Mouse (Mus musculus) limb, embryonic 13.5 days (tissue): ENCODE measurements around the gene Sae1. TPM values are rescaled to one million over a fixed set of nuclear protein-coding genes. Genes with fewer than 3 reads are reported as not detected.
A peak's percentile ranks its signal among the peaks of the same experiment; 100 is the strongest.
"Not testable (repeated sequence)": the region's sequence is repeated elsewhere in the genome, so short reads cannot be mapped to it uniquely, and the experiment has no call there.

Experiments used
- ATAC-seq: fragments of 200-750 bp; cut with Nextera tagmentation; 2 replicates; pipeline ENCODE4 v1.8.0; 2017; ENCODE audit warnings: low read depth, moderate number of reproducible peaks, moderate TSS enrichment; ENCODE audit not compliant: low FRiP score
- H3K27ac ChIP-seq: fragments of 300-500 bp; sonication (generic); 2 replicates; pipeline ENCODE4 v1.5.1; 2015; ENCODE audit warnings: inconsistent platforms, mild to moderate bottlenecking, moderate library complexity
- H3K27me3 ChIP-seq: fragments of 300-500 bp; sonication (generic); 2 replicates; pipeline ENCODE4 v1.6.1; 2015; ENCODE audit warnings: mild to moderate bottlenecking, inconsistent platforms
- H3K36me3 ChIP-seq: fragments of 300-500 bp; sonication (generic); 2 replicates; pipeline ENCODE4 v1.6.1; 2015; ENCODE audit warnings: inconsistent platforms, mild to moderate bottlenecking, moderate library complexity
- H3K4me1 ChIP-seq: fragments of 300-500 bp; sonication (generic); 2 replicates; pipeline ENCODE4 v1.6.1; 2015; ENCODE audit warnings: inconsistent platforms
- H3K4me2 ChIP-seq: fragments of 300-500 bp; sonication (generic); replicated peaks from 2 replicates; pipeline ENCODE4 v1.6.1; 2015; ENCODE audit warnings: inconsistent platforms, mild to moderate bottlenecking, moderate library complexity
- H3K4me3 ChIP-seq: fragments of 300-500 bp; sonication (generic); 2 replicates; pipeline ENCODE4 v1.5.1; 2015; ENCODE audit warnings: moderate library complexity, mild to moderate bottlenecking, inconsistent platforms
- H3K9ac ChIP-seq: fragments of 300-500 bp; sonication (generic); 2 replicates; pipeline ENCODE4 v1.6.1; 2015; ENCODE audit warnings: mild to moderate bottlenecking, inconsistent platforms
- H3K9me3 ChIP-seq: fragments of 300-500 bp; sonication (generic); 2 replicates; pipeline ENCODE4 v1.6.1; 2016; ENCODE audit warnings: inconsistent platforms
- WGBS: fragments of 180-500 bp; shearing (Covaris S2); methylation state at CpG from one replicate; pipeline ENCODE4 v1.1.7; 2015; 5-methylcytosine and 5-hydroxymethylcytosine counted together
- polyA plus RNA-seq: library from polyadenylated mRNA; unstranded; fragments of >200 nt; fragmentation: Nextera tagmentation; extraction: Ambion mirVana; gene quantifications from 2 replicates; pipeline ENCODE4 v1.2.1, GENCODE M21; 2015

Gene Sae1
- polyA plus RNA-seq, 1 experiment from 2014 or later, result 359 TPM

DNA sequence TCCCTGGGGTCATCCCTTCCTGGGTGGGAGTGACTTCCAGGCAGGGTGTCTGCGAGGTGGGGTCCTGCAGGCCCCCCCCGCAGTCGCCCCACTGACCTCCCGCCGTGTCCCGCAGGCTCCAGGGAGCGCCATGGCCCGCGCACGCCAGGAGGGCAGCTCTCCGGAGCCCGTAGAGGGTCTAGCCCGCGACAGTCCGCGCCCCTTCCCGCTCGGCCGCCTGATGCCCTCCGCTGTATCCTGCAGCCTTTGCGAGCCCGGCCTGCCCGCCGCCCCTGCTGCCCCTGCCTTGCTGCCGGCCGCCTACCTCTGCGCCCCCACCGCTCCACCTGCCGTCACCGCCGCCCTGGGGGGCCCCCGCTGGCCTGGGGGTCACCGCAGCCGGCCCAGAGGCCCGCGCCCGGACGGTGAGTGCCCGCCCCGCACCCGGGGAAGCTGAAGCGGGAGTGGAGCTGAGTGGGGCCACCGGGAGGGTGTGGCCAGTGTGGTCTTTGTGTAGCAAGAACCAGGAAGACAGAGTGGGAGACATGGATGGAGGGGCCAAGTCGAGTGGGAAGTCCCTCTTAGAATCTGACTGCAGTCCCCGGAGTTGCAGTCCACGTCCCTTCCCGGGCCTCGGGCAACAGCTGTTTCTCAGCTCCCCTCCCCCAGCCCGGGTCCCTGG, 75.5 kb downstream of the Sae1 start:
- H3K4me1 ChIP-seq, result peaks cover 59% of the 10 kb centered on the region

DNA sequence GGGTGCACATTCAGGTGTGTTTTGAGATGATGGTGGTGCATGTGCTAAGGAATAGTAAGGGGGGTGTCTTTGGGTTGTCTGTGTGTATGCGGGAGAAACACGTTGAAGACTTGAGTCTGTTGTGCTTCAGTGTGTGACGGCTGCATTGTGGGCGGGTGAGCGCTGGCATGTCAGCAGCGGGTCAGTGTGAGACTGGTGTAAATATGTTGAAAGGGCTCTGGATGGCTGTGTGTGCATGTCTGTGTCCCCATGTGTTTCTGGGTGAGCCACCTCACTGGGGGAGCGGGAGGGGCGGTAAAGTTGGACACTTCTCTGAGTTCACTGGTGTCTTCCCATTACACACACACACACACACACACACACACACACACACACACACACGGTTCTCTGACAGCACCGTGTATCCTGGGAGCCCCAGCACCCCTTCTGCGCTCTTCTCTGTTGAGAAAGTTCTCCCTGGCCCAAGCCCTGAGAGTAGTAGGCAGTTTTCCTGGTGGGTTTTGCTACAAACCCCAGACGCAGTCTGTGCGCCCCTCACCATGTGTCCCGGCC, 76.1 kb downstream of the Sae1 start:
- H3K36me3 ChIP-seq, result no peaks in the 10 kb centered on the region
- H3K4me3 ChIP-seq, result peak overlapping the region; percentile 67
- H3K4me1 ChIP-seq, result peaks cover 59% of the 10 kb centered on the region
- 4% methylated on average over 13 of the region's 14 CpGs for WGBS
- peak overlapping the region; percentile 100 for H3K4me2 ChIP-seq
- ATAC-seq, result no peak
- no peaks in the 10 kb centered on the region for H3K9me3 ChIP-seq
- peak overlapping the region; percentile 69; the same call in 1 of the 2 replicates for H3K27ac ChIP-seq
- H3K27me3 ChIP-seq, result peaks cover 32% of the 10 kb centered on the region
- H3K9ac ChIP-seq, result peak overlapping the region; percentile 81

More for the DNA sequence above, 75.5 kb downstream of the Sae1 start:
- peaks cover 32% of the 10 kb centered on the region for H3K27me3 ChIP-seq
- ATAC-seq, result no peak
- H3K4me2 ChIP-seq, result peak overlapping the region; percentile 100
- H3K36me3 ChIP-seq, result peaks cover 5% of the 10 kb centered on the region; the same call in 1 of the 2 replicates
- H3K4me3 ChIP-seq, result peak overlapping the region; percentile 67
- H3K9me3 ChIP-seq, result no peaks in the 10 kb centered on the region
- under 1% methylated on average over 49 of the region's 49 CpGs for WGBS
- H3K27ac ChIP-seq, result peak overlapping the region; percentile 69; the same call in 1 of the 2 replicates
- peak overlapping the region; percentile 81 for H3K9ac ChIP-seq

DNA sequence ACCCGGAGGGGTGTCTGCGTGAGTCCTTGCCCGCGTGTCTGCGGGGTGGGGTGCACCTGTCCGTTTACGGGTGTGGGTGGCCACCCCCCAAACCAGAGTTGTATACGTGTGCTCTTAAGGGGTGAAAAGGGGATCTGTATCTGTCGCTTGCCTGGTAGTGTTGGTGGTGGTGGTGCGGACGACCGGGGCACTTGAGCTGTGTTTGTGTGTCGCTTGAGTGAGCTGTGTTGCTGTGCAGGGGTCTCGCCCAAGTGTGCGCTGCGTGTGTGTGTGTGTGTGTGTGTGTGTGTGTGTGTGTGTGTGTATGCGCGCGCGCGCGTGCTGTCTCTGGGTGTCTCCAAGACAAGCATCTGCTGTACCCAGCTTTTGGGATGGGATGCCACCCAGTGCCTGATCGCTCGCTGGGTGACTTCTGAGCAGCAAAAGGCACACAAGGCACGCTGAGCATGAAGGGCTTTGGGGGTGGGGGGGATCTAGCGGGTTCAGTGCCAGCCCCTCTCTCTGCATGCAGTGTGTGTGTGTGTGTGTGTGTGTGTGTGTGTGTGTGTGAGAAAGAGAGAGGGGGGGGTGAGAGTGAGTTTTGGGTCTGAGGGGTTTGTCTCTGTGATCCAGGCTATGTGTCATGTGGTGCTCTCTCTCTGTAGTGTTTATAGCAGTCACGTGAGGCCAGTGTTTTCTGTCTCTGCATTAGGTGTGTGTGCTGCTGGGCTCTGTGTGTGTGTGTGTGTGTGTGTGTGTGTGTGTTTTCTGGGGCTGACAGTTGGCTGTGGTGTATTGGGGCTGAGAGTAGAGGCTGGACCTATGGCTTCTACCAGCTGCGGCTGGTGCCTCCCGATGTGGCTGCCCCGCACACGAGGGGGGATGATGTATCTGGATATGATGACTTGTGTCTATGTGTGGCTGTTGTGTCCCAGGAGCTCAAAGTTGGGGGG, 76.8 kb downstream of the Sae1 start:
- under 1% methylated on average over 29 of the region's 31 CpGs for WGBS
- no peak for ATAC-seq

DNA sequence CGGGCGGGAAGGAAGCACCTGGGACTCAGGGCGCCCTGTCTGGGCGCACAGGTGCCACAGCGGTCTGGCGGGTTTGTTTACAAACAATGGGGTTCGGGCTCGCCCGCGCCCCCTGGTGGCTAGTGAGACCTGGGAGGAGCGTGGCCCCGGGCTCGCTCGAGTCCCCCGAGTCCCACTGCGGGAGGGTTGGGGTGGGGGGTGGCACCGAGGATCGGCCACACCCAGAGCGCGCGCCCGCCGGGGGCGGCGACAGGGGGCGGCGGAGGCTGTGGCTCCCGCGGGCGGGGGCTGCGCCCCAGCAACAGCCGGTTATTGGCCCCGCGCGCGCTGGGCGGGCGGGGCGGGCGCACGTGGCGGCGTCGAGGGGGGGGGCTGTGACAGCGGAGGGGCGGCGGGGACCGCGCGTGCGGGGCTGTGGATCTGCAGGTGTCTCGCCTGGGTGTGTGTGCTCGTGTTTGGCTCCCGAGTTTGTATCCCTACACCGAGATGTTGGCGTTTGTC, 77.5 kb downstream of the Sae1 start:
- Histone ChIP-seq H3K27me3 (peaks cover 32% of the 10 kb centered on the region), H3K36me3 (no peaks in the 10 kb centered on the region), H3K27ac (peak overlapping the region; percentile 6; the same call in 1 of the 2 replicates), H3K9ac (peak overlapping the region; percentile 68), H3K9me3 (no peaks in the 10 kb centered on the region), H3K4me3 (peak overlapping the region; percentile 67), H3K4me2 (peak overlapping the region; percentile 100), H3K4me1 (peaks cover 59% of the 10 kb centered on the region)
- under 1% methylated on average over 41 of the region's 56 CpGs for WGBS
- no peak for ATAC-seq

More for the DNA sequence above, 76.8 kb downstream of the Sae1 start:
- Histone ChIP-seq H3K4me2 (peak overlapping the region; percentile 100), H3K4me1 (peaks cover 59% of the 10 kb centered on the region), H3K9ac (peak overlapping the region; percentile 68), H3K4me3 (peak overlapping the region; percentile 67), H3K36me3 (no peaks in the 10 kb centered on the region), H3K27me3 (peaks cover 32% of the 10 kb centered on the region), H3K27ac (no peak overlapping the region), H3K9me3 (no peaks in the 10 kb centered on the region)

DNA sequence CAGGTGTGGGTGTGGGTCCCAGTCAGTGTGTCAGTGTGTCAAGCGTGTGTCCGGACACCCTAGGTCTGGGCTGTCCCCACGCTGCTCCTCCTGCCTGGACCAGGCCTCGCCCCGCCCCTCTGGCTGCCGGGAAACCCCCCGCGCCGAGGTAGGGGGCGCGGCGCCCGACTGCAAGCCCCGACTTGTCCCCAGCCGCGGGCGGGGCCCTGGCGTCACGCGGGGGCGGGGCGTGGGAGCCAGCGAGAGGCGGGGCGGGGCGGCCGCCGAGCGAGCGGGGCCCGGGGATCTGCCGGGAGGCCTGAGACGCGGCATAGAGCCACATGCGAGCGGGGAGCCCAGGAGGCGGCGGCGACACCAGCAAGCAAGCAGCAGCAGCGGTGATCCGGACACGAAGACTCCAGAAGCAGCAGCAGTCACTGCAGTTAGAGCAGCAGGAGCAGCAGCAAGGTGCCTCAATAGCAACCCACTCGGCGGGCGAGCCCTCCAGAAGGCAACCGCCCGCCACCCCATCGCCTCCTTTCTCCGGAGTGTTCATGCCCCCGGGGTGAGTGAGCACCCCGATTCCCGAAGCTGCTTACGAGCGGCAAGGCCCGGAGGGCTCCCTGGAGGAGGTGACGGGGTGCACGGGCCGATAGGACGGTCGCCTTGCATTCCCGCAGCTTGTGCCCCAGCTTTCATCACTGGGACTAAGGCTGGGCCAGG, 78.1 kb downstream of the Sae1 start:
- H3K4me1 ChIP-seq, result peaks cover 57% of the 10 kb centered on the region
- peak; percentile 34 for ATAC-seq

DNA sequence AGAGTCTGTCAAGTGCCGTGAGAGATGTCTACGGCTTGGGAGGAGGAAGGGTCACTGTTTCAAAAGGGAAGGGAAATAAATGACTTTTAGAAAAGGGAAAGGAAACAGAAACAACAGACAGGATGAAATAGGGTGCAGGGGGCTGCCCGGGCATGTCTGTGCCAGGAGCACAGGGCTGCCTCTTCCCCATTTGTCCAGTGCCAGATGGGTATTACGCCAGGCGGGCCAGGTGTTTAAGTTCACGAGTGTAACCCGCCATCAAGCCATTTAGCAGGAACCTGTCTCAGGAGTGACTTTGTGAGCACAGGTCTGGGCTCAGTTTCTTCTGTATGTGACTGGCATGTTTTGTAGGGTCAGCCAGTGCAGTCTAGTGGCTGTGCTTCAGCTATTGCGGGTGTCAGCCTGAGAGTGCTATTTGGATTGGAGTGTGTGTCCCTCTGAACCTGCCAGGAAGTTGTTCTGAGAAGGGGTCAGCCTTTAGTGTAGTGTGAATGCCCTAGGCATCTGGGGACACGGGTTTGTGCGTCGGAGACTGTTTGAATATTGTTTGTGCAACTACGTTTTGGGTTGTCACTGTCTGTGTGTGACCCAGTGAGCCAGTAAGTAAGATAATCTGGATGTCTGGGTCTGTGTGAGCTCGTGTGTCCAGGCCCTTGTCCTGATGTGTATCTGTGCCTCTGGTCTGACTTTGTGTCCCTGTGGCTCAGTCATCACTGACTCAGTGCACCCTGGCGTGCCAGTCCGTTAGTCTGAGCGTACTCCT, 78.9 kb downstream of the Sae1 start:
- H3K4me2 ChIP-seq, result peak overlapping the region; percentile 100
- H3K9me3 ChIP-seq, result no peaks in the 10 kb centered on the region
- peaks cover 52% of the 10 kb centered on the region for H3K4me1 ChIP-seq
- H3K27me3 ChIP-seq, result peaks cover 32% of the 10 kb centered on the region
- H3K36me3 ChIP-seq, result no peaks in the 10 kb centered on the region
- 39% methylated on average over 16 of the region's 16 CpGs for WGBS
- H3K4me3 ChIP-seq, result peak overlapping the region; percentile 67
- H3K27ac ChIP-seq, result no peak overlapping the region
- H3K9ac ChIP-seq, result peak overlapping the region; percentile 68; the same call in 1 of the 2 replicates
- ATAC-seq, result no peak; the same call in 1 of the 2 replicates

More for the DNA sequence above, 78.1 kb downstream of the Sae1 start:
- under 1% methylated on average over 60 of the region's 61 CpGs for WGBS
- peak overlapping the region; percentile 68 for H3K9ac ChIP-seq
- peak overlapping the region; percentile 67 for H3K4me3 ChIP-seq
- peaks cover 32% of the 10 kb centered on the region for H3K27me3 ChIP-seq
- no peaks in the 10 kb centered on the region for H3K9me3 ChIP-seq
- peak overlapping the region; percentile 100 for H3K4me2 ChIP-seq
- H3K27ac ChIP-seq, result peak overlapping the region; percentile 6; the same call in 1 of the 2 replicates
- no peaks in the 10 kb centered on the region for H3K36me3 ChIP-seq

DNA sequence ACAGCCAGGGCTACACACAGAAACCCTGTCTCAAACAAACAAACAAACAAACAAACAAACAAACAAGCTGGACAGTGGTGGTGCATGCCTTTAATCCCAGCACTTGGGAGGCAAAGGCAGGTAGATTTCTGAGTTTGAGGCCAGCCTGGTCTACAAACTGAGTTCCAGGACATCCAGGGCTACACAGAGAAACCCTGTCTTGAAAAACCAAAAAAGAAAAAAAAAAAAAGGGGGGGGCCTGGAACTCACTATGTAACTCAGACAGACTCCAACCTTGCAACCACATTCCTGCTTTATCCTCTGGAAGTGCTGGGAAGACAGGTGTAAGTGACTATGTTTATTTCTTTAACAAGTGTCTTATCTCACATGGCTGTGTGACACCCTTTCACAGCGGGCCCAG, 79.5 kb downstream of the Sae1 start, which contains the start of gene Bbc3:
Gene Bbc3 (plus strand): TSS at position 301 of the 400 bp plus-strand sequence.
- H3K4me2 ChIP-seq, result peak within 1 kb of the TSS; percentile 100
- peak within 1 kb of the TSS; percentile 67 for H3K4me3 ChIP-seq
- peak within 1 kb of the TSS; percentile 68; the same call in 1 of the 2 replicates for H3K9ac ChIP-seq
- H3K9me3 ChIP-seq, H3K36me3 ChIP-seq, ATAC-seq, H3K27ac ChIP-seq: not testable (repeated sequence)
- H3K27me3 ChIP-seq, result peaks cover 32% of the 10 kb centered on the region
- peaks cover 47% of the 10 kb centered on the region for H3K4me1 ChIP-seq
- 53% methylated on average over 1 of the region's 1 CpGs for WGBS

DNA sequence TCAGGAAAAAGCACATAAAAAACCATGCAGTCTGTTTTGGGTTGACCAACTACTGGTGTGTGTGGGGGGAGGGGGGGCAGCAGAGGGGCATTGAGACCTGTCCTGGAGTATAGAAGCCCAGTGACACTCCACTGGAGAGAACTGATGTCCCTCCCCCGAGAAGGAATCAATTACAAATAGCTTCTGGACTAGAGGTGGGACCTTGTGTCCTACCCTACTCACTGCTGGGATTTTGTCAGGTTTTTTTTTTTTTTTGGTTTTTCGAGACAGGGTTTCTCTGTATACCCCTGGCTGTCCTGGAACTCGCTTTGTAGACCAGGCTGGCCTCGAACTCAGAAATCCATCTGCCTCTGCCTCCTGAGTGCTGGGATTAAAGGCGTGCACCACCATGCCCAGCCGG, 80.5 kb downstream of the Sae1 start:
- Histone ChIP-seq H3K27me3 (peaks cover 26% of the 10 kb centered on the region), H3K4me1 (peaks cover 37% of the 10 kb centered on the region)
- not testable (repeated sequence) for H3K36me3 ChIP-seq, ATAC-seq, H3K9me3 ChIP-seq, H3K4me2 ChIP-seq, H3K27ac ChIP-seq, H3K4me3 ChIP-seq, H3K9ac ChIP-seq
- 71% methylated on average over 6 of the region's 6 CpGs for WGBS

DNA sequence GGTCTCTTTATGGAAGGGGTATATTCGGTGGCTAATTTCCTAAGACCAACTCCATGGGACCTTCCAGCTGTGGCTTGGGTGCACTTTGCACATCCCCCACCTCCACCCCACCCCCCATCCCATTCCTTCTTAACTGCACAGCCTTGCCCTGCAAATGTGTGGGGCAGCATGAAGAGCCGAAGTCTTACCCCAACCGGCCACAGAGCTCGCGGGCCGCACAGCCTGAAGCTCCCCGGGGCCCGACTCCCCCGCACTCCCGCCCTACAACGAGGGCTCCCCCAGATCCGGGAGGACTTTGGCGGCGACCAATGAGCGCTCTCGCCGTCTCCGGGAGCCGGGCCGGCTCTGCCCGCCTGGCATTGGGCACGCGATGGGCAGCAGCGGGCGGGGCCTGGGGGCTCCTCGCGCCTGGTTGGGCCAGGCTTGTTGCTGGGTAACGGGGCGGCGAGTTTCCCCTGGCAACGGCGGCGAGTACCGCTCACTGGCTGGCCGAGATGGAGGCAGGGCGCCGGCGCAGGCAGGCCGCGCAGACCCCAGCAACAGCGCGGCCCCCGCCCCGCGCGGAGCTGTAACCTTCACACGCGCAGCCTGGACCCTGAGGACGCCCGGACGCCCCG, 88.1 kb downstream of the Sae1 start:
- peak overlapping the region; percentile 53 for H3K27ac ChIP-seq
- 1% methylated on average over 52 of the region's 52 CpGs for WGBS
- ATAC-seq, result peak; percentile 86

DNA sequence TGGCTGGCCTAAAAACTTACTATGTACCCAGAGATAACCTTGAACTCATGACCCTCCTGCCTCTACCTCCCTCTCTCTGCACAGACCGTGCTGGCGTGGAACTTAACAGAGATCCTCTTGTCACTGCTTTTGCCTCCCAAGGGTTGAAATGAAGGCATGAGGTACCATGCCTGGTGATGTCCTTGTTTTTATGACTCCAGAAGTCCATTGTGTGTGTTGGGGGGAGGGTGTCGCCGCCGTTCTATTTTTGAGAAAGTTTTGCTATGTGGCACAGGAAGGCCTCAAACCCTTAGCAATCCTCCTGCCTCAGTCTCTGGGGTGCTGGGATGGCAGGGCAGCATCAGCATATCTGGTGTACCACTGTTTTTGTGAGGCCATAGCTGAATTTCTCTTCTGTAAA, 88.7 kb downstream of the Sae1 start:
- ATAC-seq, result no peak
- Histone ChIP-seq H3K4me1 (peaks cover 40% of the 10 kb centered on the region), H3K36me3 (no peaks in the 10 kb centered on the region), H3K27me3 (no peaks in the 10 kb centered on the region), H3K4me3 (peak overlapping the region; percentile 51), H3K27ac (peak overlapping the region; percentile 53; the same call in 1 of the 2 replicates), H3K9ac (peak overlapping the region; percentile 66; the same call in 1 of the 2 replicates), H3K9me3 (no peaks in the 10 kb centered on the region), H3K4me2 (peak overlapping the region; percentile 82)
- WGBS, result 81% methylated on average over 5 of the region's 5 CpGs

More for the DNA sequence above, 88.1 kb downstream of the Sae1 start:
- Histone ChIP-seq H3K9me3 (no peaks in the 10 kb centered on the region), H3K9ac (peak overlapping the region; percentile 66), H3K36me3 (no peaks in the 10 kb centered on the region), H3K4me3 (peak overlapping the region; percentile 51), H3K4me2 (peak overlapping the region; percentile 82), H3K4me1 (peaks cover 40% of the 10 kb centered on the region), H3K27me3 (no peaks in the 10 kb centered on the region)
